Mouse (Mus musculus) liver, postnatal 0 days (tissue): Measurements from ENCODE around the gene Astn2. TPM values are rescaled to one million over a fixed set of nuclear protein-coding genes. Genes with fewer than 3 reads are reported as not detected.
A peak's percentile ranks its signal among the peaks of the same experiment; 100 is the strongest.

Experiments
- ATAC-seq: fragments of 200-750 bp; cut with Nextera tagmentation; 2 replicates; pipeline ENCODE4 v1.8.0; 2017; ENCODE audit warnings: mild to moderate bottlenecking, moderate library complexity
- DNase-seq: peaks from one replicate; pipeline ENCODE4 v3.0.0-alpha.2; 2016
- H3K27ac ChIP-seq: fragments of 300-500 bp; sonication (generic); 2 replicates; pipeline ENCODE4 v1.5.1; 2014; ENCODE audit warnings: antibody characterized with exemption, moderate library complexity, mild to moderate bottlenecking, low read depth
- H3K27me3 ChIP-seq: fragments of 300-500 bp; sonication (generic); 2 replicates; pipeline ENCODE4 v1.6.1; 2014; ENCODE audit warnings: low read length, control low read depth, mixed read lengths; ENCODE audit not compliant: insufficient read depth
- H3K36me3 ChIP-seq: fragments of 300-500 bp; sonication (generic); replicated peaks from 2 replicates; pipeline ENCODE4 v1.6.1; 2014; ENCODE audit warnings: mild to moderate bottlenecking, control low read depth, low read length, moderate library complexity, mixed read lengths; ENCODE audit not compliant: insufficient read depth
- H3K4me1 ChIP-seq: fragments of 300-500 bp; sonication (generic); 2 replicates; pipeline ENCODE4 v1.6.1; 2014; ENCODE audit warnings: antibody characterized with exemption, mild to moderate bottlenecking, control low read depth; ENCODE audit not compliant: insufficient read depth
- H3K4me2 ChIP-seq: fragments of 300-500 bp; sonication (generic); 2 replicates; pipeline ENCODE4 v1.6.1; 2014; ENCODE audit warnings: low read depth, mild to moderate bottlenecking, low read length, moderate library complexity, mixed read lengths
- H3K4me3 ChIP-seq: fragments of 300-500 bp; sonication (generic); 2 replicates; pipeline ENCODE4 v1.5.1; 2014; ENCODE audit warnings: low read depth, low read length
- H3K9ac ChIP-seq: fragments of 300-500 bp; sonication (generic); replicated peaks from 2 replicates; pipeline ENCODE4 v1.6.1; 2014; ENCODE audit warnings: mild to moderate bottlenecking, moderate library complexity
- H3K9me3 ChIP-seq: fragments of 300-500 bp; sonication (generic); 2 replicates; pipeline ENCODE4 v1.6.1; 2016; ENCODE audit warnings: mild to moderate bottlenecking, control low read depth, low read length, mixed read lengths
- CTCF ChIP-seq: sonication (generic); IDR thresholded peaks from 2 replicates; pipeline ENCODE4 v1.5.1; 2016; ENCODE audit warnings: antibody characterized with exemption, low read depth
- EP300 ChIP-seq: IDR thresholded peaks from 2 replicates; pipeline ENCODE4 v1.6.1; 2016; ENCODE audit warnings: antibody characterized with exemption, low read depth, mild to moderate bottlenecking
- WGBS: fragments of 180-500 bp; shearing (Covaris S2); extraction: QIAGEN DNeasy Blood & Tissue Kit; methylation state at CpG from one replicate; pipeline ENCODE4 v1.1.7; 2014; ENCODE audit not compliant: insufficient replicate concordance; 5-methylcytosine and 5-hydroxymethylcytosine counted together
- polyA plus RNA-seq: library from polyadenylated mRNA; unstranded; fragments of >200 nt; fragmentation: Nextera tagmentation; extraction: Ambion mirVana; gene quantifications from 2 replicates; pipeline ENCODE4 v1.2.1, GENCODE M21; 2015

Gene Astn2
- polyA plus RNA-seq, 1 experiment from 2014 or later, result 0.02 TPM

GRCm38 (mm10) chr4:65402286-65402685 is 1002.1 kb downstream of the Astn2 start:
- WGBS, result 78% methylated on average over 5 of the region's 5 CpGs
- TF ChIP-seq EP300 (no peak), CTCF (no peak)

GRCm38 (mm10) chr4:65399457-65399856 is 1005.0 kb downstream of the Astn2 start:
- no peaks in the 10 kb centered on the region for H3K9me3 ChIP-seq
- H3K27me3 ChIP-seq, result no peaks in the 10 kb centered on the region
- H3K36me3 ChIP-seq, result no peaks in the 10 kb centered on the region
- DNase-seq (no peak), ATAC-seq (no peak)
- H3K27ac ChIP-seq, result no peak overlapping the region
- H3K4me1 ChIP-seq, result no peaks in the 10 kb centered on the region
- H3K4me2 ChIP-seq, result no peak overlapping the region
- no peak overlapping the region for H3K4me3 ChIP-seq
- H3K9ac ChIP-seq, result no peak overlapping the region
- TF ChIP-seq CTCF (no peak), EP300 (no peak)
- WGBS, result 83% methylated on average over 4 of the region's 4 CpGs

More at GRCm38 (mm10) chr4:65402286-65402685, 1002.1 kb downstream of the Astn2 start:
- no peaks in the 10 kb centered on the region for H3K27me3 ChIP-seq
- no peak for ATAC-seq
- no peak overlapping the region for H3K27ac ChIP-seq
- H3K4me3 ChIP-seq, result no peak overlapping the region
- H3K9ac ChIP-seq, result no peak overlapping the region
- no peaks in the 10 kb centered on the region for H3K9me3 ChIP-seq
- H3K4me2 ChIP-seq, result no peak overlapping the region
- DNase-seq, result no peak
- H3K36me3 ChIP-seq, result no peaks in the 10 kb centered on the region
- no peaks in the 10 kb centered on the region for H3K4me1 ChIP-seq

GRCm38 (mm10) chr4:65396806-65397205 is 1007.6 kb downstream of the Astn2 start:
- WGBS, result 66% methylated on average over 3 of the region's 3 CpGs
- Histone ChIP-seq H3K9ac (no peak overlapping the region), H3K4me2 (no peak overlapping the region), H3K36me3 (no peaks in the 10 kb centered on the region), H3K9me3 (no peaks in the 10 kb centered on the region), H3K27ac (no peak overlapping the region), H3K27me3 (no peaks in the 10 kb centered on the region), H3K4me1 (no peaks in the 10 kb centered on the region), H3K4me3 (no peak overlapping the region)
- ATAC-seq (no peak), DNase-seq (no peak)
- TF ChIP-seq EP300 (no peak), CTCF (no peak)

- ATAC-seq, result no peak
- H3K27ac ChIP-seq, result no peak overlapping the region
- WGBS, result 66% methylated on average over 4 of the region's 4 CpGs
- H3K4me1 ChIP-seq, result no peaks in the 10 kb centered on the region
- TF ChIP-seq CTCF, result no peak
- no peak for TF ChIP-seq EP300
- no peak overlapping the region for H3K4me2 ChIP-seq
- no peaks in the 10 kb centered on the region for H3K36me3 ChIP-seq
- no peaks in the 10 kb centered on the region for H3K9me3 ChIP-seq
- DNase-seq, result no peak
- no peaks in the 10 kb centered on the region for H3K27me3 ChIP-seq
- H3K4me3 ChIP-seq, result no peak overlapping the region
- H3K9ac ChIP-seq, result no peak overlapping the region
These were observed 1013.4 kb downstream of the Astn2 start for GRCm38 (mm10) chr4:65391001-65391400.

GRCm38 (mm10) chr4:65383070-65383469 is 1021.3 kb downstream of the Astn2 start:
- H3K4me3 ChIP-seq, result no peak overlapping the region
- no peaks in the 10 kb centered on the region for H3K27me3 ChIP-seq
- H3K4me1 ChIP-seq, result no peaks in the 10 kb centered on the region
- H3K4me2 ChIP-seq, result no peak overlapping the region
- no peak overlapping the region for H3K27ac ChIP-seq
- ATAC-seq (no peak), DNase-seq (no peak)
- no peak overlapping the region for H3K9ac ChIP-seq
- H3K36me3 ChIP-seq, result no peaks in the 10 kb centered on the region
- no peaks in the 10 kb centered on the region for H3K9me3 ChIP-seq
- no peak for TF ChIP-seq CTCF
- no peak for TF ChIP-seq EP300
- 82% methylated on average over 4 of the region's 4 CpGs for WGBS

- no peaks in the 10 kb centered on the region for H3K27me3 ChIP-seq
- ATAC-seq, result no peak
- no peaks in the 10 kb centered on the region for H3K36me3 ChIP-seq
- no peak overlapping the region for H3K4me3 ChIP-seq
- no peak for DNase-seq
- H3K4me1 ChIP-seq, result no peaks in the 10 kb centered on the region
- TF ChIP-seq EP300 (no peak), CTCF (no peak)
- no peak overlapping the region for H3K9ac ChIP-seq
- WGBS, result 74% methylated on average over 4 of the region's 4 CpGs
- no peak overlapping the region for H3K4me2 ChIP-seq
- no peaks in the 10 kb centered on the region for H3K9me3 ChIP-seq
- no peak overlapping the region for H3K27ac ChIP-seq
These were observed 1025.0 kb downstream of the Astn2 start for GRCm38 (mm10) chr4:65379461-65379860.

- WGBS, result 67% methylated on average over 2 of the region's 2 CpGs
- ATAC-seq, result peak; percentile 50
- no peaks in the 10 kb centered on the region for H3K36me3 ChIP-seq
- no peaks in the 10 kb centered on the region for H3K27me3 ChIP-seq
- no peak for TF ChIP-seq EP300
- no peak overlapping the region for H3K4me3 ChIP-seq
- no peak overlapping the region for H3K4me2 ChIP-seq
- peak overlapping the region; percentile 58 for H3K27ac ChIP-seq
- no peak overlapping the region for H3K9ac ChIP-seq
- no peak for DNase-seq
- H3K9me3 ChIP-seq, result no peaks in the 10 kb centered on the region
- peaks cover 10% of the 10 kb centered on the region; the same call in 1 of the 2 replicates for H3K4me1 ChIP-seq
These were observed 1027.8 kb downstream of the Astn2 start for GRCm38 (mm10) chr4:65376571-65376970.
